Mouse (Mus musculus): ENCODE measurements around the gene Rnf17. TPM values are rescaled to one million over a fixed set of nuclear protein-coding genes. Genes with fewer than 3 reads are reported as not detected.

Gene Rnf17
- total RNA-seq, 2 experiments from 2014 or later = 0.63 to 1.5 TPM

GRCm38 (mm10) chr14:56512084-56512483 is 109.7 kb downstream of the Rnf17 start:
- DNase-seq = peak in 1 of 2 experiments; percentile 4

DNA sequence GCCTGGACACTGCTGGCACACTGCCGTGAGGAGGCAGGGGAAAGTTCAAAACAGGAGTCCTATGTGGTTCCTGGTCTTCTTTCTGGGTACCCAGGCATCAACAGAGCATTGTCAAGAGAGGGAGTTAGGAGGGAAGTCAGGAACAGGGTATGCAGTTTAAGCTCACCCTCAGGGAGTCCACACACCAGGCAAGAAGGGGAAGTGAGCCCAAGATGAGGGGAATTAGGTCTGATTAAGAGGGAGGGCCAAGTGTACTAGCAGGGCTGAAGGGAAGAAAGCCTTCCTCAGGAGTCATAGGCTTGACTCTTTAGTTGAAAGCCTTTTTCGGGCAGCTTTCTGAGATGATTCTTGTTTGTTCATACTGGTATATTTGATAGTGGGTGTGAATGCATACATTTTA is 112.4 kb downstream of the Rnf17 start:
- DNase-seq = no peak

DNA sequence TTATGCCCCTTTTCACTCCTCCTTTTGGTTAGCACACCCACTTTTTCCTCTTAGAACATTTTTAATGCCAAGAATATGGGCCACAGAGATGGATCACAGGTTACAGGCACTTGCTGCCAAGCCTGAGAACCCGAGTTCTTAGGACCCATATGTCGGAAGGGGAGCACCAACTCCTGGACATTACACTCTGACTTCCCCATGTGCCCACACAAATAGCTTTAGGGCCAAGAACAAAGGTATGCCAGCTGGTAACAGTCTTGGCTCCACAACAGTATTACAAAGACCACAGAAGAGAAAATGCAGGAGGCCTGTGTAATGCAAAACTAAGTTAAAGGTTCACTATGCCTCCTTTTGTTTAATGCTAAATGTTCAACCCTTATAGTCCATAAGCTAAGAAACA is 128.4 kb downstream of the Rnf17 start:
- DNase-seq = no peak

DNA sequence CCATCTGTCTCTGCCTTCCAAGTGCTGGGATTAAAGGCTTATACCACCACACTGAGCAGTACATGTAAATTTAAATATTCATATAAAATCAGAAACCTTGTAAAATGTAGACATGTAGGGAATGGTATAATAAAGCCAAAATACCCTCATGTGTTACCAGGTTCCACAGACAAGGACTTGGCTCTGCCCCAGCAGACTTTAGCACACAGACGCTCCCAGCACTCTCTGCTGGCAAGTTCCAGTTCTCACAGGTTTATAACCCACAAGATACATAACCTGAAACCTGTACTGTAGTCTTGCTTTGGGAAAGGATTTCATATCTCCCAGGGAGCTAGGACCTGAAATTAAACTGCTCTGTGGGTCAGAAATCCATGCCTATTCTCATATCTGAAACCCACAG is 142.6 kb downstream of the Rnf17 start:
- no peak for DNase-seq

DNA sequence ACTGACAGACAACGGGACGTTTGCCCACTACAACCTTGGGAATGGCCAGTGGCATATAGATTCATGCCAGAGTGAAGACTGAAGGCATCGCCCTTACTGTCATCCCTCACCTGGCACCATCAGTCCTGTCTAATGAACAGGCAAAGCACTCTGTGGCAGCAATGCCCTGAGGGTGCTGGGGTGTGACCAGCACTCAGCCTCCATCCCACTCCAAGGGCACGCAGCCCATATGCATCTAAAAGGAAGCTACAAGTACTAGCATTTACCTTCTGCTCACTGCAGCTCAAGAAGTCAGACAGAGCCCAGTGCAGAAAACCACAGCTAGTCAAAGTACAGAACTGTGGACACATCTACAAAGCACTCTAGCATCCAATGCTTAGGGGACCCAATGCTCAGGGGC is 143.1 kb downstream of the Rnf17 start:
- DNase-seq = no peak

DNA sequence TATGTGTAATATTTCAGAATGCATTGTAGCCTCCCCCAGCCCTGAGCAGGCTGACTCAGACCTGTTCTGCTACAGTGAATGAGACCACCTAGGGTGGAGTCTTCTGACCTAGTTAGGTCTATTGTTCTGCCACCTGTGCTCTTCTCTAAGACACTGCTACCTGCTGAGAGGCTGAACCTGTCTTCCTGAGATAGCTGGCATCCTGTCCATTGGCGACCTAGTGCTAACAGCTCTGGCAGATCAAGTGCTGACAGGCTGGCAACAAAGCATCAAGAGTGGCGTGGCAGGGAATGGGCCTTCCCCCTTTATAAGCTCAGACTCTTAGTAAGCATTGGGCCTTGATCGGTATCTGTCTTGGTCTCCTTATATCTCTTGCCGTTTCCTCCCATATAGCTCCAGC is 148.6 kb downstream of the Rnf17 start:
- no peak for DNase-seq

DNA sequence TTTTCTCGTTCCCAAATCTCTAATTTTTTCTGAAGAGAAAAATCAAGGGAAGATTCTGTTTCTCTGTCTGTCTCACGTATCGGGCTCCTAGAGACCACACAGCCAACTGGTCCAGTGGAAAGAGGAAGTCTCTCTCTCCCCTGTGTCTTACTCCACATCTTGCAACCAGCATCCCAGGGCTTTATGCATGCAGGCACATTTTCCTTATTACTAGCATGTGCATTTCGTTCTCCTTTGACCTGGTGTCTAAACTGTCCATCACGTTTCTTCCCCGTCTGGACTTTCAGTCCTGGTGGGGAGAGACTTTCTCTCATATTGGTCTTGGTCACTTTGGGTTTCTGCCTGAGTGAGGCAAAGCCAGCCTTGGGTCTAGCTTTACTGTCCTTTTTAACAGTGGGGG is 150.5 kb downstream of the Rnf17 start:
- DNase-seq = no peak

- no peak for DNase-seq
These were observed 150.9 kb downstream of the Rnf17 start for GRCm38 (mm10) chr14:56553331-56553730.

GRCm38 (mm10) chr14:56554716-56555115 is 152.3 kb downstream of the Rnf17 start:
- no peak for DNase-seq

- no peak for DNase-seq
These were observed 156.8 kb downstream of the Rnf17 start for GRCm38 (mm10) chr14:56559134-56559533.

DNA sequence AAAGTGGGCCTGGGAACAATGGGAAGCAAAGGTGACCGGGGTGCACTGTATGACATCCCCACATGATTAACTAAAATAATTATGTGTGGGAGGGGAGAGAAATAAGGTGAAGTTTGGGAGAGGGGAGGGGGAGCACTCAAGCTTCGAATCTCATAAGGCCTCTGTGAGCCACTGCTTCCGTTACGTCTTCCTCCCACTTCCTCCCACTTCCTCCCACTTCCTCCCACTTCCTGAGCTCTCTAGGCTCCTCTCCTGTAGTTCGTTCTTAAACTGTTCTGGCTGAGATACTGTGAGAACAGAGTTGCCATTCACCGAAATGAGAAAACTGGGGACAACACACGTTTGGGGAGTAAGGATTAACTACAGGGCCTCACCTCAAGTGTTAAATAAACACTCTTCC is 165.1 kb downstream of the Rnf17 start:
- DNase-seq = no peak

DNA sequence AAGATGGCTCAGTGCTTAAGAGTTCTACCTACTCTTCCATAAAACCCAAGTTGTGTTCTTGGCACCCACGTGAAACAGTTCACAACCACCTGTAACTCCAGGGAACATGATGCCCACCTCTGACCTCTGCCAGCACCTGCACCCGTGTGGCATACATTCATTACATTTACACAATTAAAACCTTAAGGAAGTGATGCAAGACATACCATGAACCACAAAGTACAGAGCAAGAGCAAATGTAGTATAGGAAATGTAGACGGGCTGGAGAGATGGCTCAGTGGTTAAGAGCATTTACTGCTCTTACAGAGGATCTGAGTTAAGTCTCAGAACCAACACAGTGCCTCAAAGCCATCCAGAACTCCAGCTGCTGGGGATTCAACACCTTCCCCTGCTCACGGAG is 166.7 kb downstream of the Rnf17 start:
- DNase-seq = no peak

DNA sequence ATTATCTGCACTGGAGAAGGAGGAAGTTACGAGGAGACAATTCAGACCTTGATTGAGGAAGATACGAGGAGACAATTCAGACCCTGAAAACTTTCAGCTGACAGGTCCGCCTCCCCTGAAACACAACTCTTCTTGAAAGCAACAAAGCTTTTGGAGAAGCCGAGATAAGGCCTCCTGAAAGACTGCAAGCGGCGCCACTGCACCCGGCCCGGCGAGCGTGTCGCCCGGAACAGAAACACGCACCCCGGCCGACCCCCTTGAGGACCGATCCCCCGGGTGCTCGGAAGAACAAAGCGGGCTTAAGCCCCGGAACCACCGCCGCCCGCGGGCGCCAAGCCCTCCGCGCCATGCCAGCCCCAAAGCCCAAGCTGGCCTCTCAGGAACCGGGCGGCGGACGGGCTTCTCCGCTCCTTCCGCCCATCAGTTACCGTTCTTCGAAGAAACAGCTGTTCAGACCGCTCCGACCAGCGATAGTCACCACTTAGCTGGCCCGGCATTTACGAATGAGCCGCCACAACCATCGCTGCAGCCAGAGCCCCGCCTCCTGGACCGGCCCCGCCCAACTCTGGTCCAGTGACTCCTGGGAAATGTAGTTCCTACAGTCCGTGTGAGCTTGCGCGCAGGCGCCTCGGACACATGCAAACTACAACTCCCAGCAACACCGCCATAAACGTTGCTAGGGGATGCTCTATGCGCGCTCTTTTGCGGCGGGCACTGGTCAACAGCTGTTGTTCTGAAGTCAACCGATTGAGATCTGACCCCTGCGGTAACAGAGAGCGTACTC is 169.1 kb downstream of the Rnf17 start:
- peak; percentile 97 for DNase-seq

GRCm38 (mm10) chr14:56572546-56572945 is 170.2 kb downstream of the Rnf17 start:
- no peak for DNase-seq

Other genes starting within 250 kb of the Rnf17 start
- not detected for gene Gzmg, start 243.0 kb upstream of the Rnf17 start, total RNA-seq (2021)
- gene Gzmn, start 228.0 kb upstream of the Rnf17 start, total RNA-seq (2021) = not detected
- gene Gzmf, start 191.2 kb upstream of the Rnf17 start, total RNA-seq (2021) = not detected
- not detected for gene Gzmc, start 167.9 kb upstream of the Rnf17 start, total RNA-seq (2021)
- gene Gzmb, start 140.3 kb upstream of the Rnf17 start, total RNA-seq (2021) = under 1 TPM; 0.20 to 0.33 TPM
- not detected for gene Atp12a, start 37.5 kb upstream of the Rnf17 start, total RNA-seq (2021)
- 1 to 10 TPM; 7.3 to 9.0 TPM for gene Cenpj, start 172.8 kb downstream of the Rnf17 start, total RNA-seq (2021)
- gene Parp4, start 173.0 kb downstream of the Rnf17 start, total RNA-seq (2021) = 10 to 100 TPM; 32.6 to 39.3 TPM

Data from adrenal gland, postnatal 36 days (tissue).